Mouse (Mus musculus) midbrain, embryonic 13.5 days (tissue): ENCODE data around the gene Clasrp. TPM values are rescaled to one million over a fixed set of nuclear protein-coding genes. Genes with fewer than 3 reads are reported as not detected.

ENCODE experiments used
- ATAC-seq: fragments of 200-750 bp; cut with Nextera tagmentation; 2 replicates; pipeline ENCODE4 v1.8.0; 2017; ENCODE audit warnings: mild to moderate bottlenecking, moderate TSS enrichment, moderate library complexity
- H3K27ac ChIP-seq: fragments of 300-500 bp; sonication (generic); 2 replicates; pipeline ENCODE4 v1.5.1; 2015; ENCODE audit warnings: inconsistent platforms, mild to moderate bottlenecking, moderate library complexity
- H3K27me3 ChIP-seq: fragments of 300-500 bp; sonication (generic); 2 replicates; pipeline ENCODE4 v1.6.1; 2015; ENCODE audit warnings: mild to moderate bottlenecking, inconsistent platforms
- H3K36me3 ChIP-seq: fragments of 300-500 bp; sonication (generic); 2 replicates; pipeline ENCODE4 v1.6.1; 2015; ENCODE audit warnings: mild to moderate bottlenecking, inconsistent platforms
- H3K4me1 ChIP-seq: fragments of 300-500 bp; sonication (generic); replicated peaks from 2 replicates; pipeline ENCODE4 v1.6.1; 2015; ENCODE audit warnings: inconsistent platforms
- H3K4me2 ChIP-seq: fragments of 300-500 bp; sonication (generic); replicated peaks from 2 replicates; pipeline ENCODE4 v1.6.1; 2015; ENCODE audit warnings: moderate library complexity, mild to moderate bottlenecking, inconsistent platforms
- H3K4me3 ChIP-seq: fragments of 300-500 bp; sonication (generic); replicated peaks from 2 replicates; pipeline ENCODE4 v1.5.1; 2015; ENCODE audit warnings: mild to moderate bottlenecking, inconsistent platforms
- H3K9ac ChIP-seq: fragments of 300-500 bp; sonication (generic); replicated peaks from 2 replicates; pipeline ENCODE4 v1.6.1; 2015; ENCODE audit warnings: mild to moderate bottlenecking, inconsistent platforms
- H3K9me3 ChIP-seq: fragments of 300-500 bp; sonication (generic); 2 replicates; pipeline ENCODE4 v1.6.1; 2016; ENCODE audit warnings: mild to moderate bottlenecking, inconsistent platforms
- WGBS: fragments of 180-500 bp; shearing (Covaris S2); methylation state at CpG from one replicate; pipeline ENCODE4 v1.1.7; 2015; 5-methylcytosine and 5-hydroxymethylcytosine counted together
- polyA plus RNA-seq: library from polyadenylated mRNA; unstranded; fragments of >200 nt; fragmentation: Nextera tagmentation; extraction: Ambion mirVana; gene quantifications from 2 replicates; pipeline ENCODE4 v1.2.1, GENCODE M21; 2015

Clasrp gene
- polyA plus RNA-seq, 1 experiment from 2014 or later = 65.0 TPM

- Histone ChIP-seq H3K27me3 (peaks cover 59% of the 10 kb centered on the region), H3K4me1 (peaks cover 32% of the 10 kb centered on the region), H3K9me3 (no peaks in the 10 kb centered on the region), H3K27ac (no peak overlapping the region), H3K4me3 (no peak overlapping the region), H3K36me3 (peaks cover 12% of the 10 kb centered on the region), H3K9ac (no peak overlapping the region), H3K4me2 (no peak overlapping the region)
- 72% methylated on average over 3 of the region's 3 CpGs for WGBS
- no peak for ATAC-seq
Measured at GRCm38 (mm10) chr7:19575559-19575958, 28.7 kb downstream of the Clasrp start.

GRCm38 (mm10) chr7:19573776-19574140 lies 30.5 kb downstream of the Clasrp start:
- Histone ChIP-seq H3K27me3 (peaks cover 43% of the 10 kb centered on the region), H3K9me3 (no peaks in the 10 kb centered on the region), H3K27ac (peak overlapping the region; percentile 74; the same call in 1 of the 2 replicates), H3K4me3 (peak overlapping the region; percentile 77), H3K9ac (peak overlapping the region; percentile 84), H3K4me2 (peak overlapping the region; percentile 83), H3K4me1 (peaks cover 32% of the 10 kb centered on the region), H3K36me3 (peaks cover 15% of the 10 kb centered on the region)
- WGBS = 29% methylated on average over 16 of the region's 16 CpGs
- peak; percentile 7; the same call in 1 of the 2 replicates for ATAC-seq

DNA sequence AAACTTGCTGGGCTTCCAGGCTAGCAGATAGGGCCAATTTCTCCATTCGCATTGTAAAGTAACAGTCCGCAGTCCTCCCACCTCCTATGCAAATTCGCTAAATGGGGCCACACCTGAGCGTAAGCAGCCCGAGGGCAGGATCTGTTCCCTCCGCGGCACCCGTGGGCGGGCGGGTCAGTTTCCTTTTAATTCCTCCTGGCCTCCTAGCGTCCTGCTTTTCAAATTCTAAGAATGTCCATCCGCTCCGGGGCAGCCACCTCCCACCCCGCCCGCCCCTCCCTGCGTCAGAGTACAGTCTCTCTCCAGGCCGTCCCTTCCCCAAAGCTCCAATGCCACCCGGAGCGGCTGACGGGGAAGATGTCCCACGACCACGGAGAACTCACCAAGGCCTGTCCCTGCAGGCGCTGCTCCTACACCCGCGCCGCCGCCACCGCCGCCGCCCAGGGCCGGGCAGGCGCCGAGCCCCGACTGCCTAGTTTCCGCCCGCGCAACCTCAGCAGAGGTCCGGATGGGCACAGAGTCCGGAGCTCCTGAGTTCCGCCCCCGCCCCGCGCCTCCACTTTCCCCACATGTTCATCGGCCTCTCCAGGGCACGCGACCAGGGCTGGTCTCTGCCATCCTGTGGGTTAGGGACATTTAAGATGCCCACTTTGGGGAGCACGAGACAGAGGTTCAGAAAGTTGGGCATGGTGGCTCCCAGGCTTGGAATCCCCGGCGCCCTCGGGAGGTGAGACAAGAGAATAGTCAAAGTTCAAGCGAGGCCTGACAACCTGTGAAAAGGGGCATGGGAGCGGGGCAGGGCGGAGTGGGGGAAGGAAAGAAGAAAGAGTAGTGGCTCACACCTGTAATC lies 31.1 kb downstream of the Clasrp start:
- peak overlapping the region; percentile 83 for H3K4me2 ChIP-seq
- WGBS = under 1% methylated on average over 53 of the region's 53 CpGs
- peak; percentile 88 for ATAC-seq
- H3K9ac ChIP-seq = peak overlapping the region; percentile 84
- H3K4me1 ChIP-seq = peaks cover 32% of the 10 kb centered on the region
- peaks cover 37% of the 10 kb centered on the region for H3K27me3 ChIP-seq
- peaks cover 21% of the 10 kb centered on the region for H3K36me3 ChIP-seq
- peak overlapping the region; percentile 77 for H3K4me3 ChIP-seq
- peak overlapping the region; percentile 74 for H3K27ac ChIP-seq
- no peaks in the 10 kb centered on the region for H3K9me3 ChIP-seq

DNA sequence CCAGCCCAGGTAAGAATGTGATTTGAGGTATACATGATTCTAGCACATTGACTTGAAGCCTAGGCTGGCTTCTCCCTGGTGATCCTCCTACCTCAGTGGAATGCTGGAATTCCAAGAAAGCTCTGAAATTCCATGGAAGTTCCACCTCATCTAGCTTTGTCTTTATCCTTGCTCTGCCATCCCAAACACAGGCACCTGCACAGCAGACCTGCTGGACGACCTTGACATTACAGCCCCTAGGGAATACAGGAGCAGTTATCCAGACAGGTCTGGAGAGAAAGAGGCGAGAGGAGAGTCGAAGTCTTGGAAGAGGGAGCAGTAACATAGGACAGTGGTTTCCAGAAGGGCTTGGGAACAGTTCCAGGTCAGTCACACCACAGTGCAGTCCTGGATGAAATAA lies 34.6 kb downstream of the Clasrp start:
- ATAC-seq = no peak
- H3K9ac ChIP-seq = no peak overlapping the region
- 88% methylated on average over 3 of the region's 3 CpGs for WGBS
- H3K27me3 ChIP-seq = peaks cover 2% of the 10 kb centered on the region; the same call in 1 of the 2 replicates
- H3K27ac ChIP-seq = no peak overlapping the region
- no peak overlapping the region for H3K4me3 ChIP-seq
- no peaks in the 10 kb centered on the region for H3K9me3 ChIP-seq
- H3K36me3 ChIP-seq = peaks cover 40% of the 10 kb centered on the region
- no peak overlapping the region for H3K4me2 ChIP-seq
- H3K4me1 ChIP-seq = peaks cover 22% of the 10 kb centered on the region

DNA sequence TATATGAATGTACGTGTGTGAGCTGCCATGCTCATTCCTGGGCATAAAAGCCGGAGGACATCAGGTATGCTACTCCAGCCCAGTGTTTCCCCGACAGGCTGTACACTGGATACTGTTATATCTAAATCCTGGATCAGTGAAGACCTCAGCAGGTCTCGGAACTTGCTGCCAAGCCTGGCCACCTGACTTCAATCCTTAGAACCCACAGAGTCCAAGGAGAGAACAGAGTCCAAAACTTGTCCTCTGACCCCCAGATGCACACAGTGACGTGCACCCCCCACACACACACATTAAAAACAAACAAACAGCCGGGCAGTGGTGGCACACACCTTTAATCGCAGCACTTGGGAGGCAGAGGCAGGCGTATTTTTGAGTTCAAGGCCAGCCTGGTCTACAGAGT lies 36.9 kb downstream of the Clasrp start:
- no peak for ATAC-seq
- WGBS = 92% methylated on average over 8 of the region's 8 CpGs
- Histone ChIP-seq H3K27me3 (no peaks in the 10 kb centered on the region), H3K9me3 (no peaks in the 10 kb centered on the region), H3K9ac (no peak overlapping the region), H3K36me3 (peaks cover 46% of the 10 kb centered on the region), H3K27ac (no peak overlapping the region), H3K4me2 (no peak overlapping the region), H3K4me1 (peaks cover 17% of the 10 kb centered on the region), H3K4me3 (no peak overlapping the region)

DNA sequence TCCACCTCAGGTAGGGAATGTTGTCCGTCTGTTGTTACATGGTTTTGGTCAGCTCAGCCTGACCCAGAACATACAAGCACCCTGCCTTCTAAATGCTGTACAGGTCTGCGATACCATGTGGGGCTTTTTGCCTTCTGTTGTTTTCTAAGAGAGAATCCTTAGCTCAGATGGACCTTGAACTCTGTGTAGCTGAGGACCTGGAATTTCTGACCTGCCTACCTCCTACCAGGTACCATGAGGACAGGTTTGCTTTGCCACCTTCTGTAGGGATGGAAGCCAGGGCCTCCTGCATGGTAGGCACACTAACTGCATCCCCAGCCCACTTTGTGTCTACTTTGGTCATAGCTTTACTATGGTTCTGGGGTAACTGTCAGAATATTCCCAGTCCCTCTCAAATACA lies 38.5 kb downstream of the Clasrp start:
- H3K27ac ChIP-seq = no peak overlapping the region
- no peaks in the 10 kb centered on the region for H3K27me3 ChIP-seq
- H3K4me1 ChIP-seq = peaks cover 14% of the 10 kb centered on the region
- H3K36me3 ChIP-seq = peaks cover 46% of the 10 kb centered on the region
- no peaks in the 10 kb centered on the region for H3K9me3 ChIP-seq
- no peak for ATAC-seq
- no peak overlapping the region for H3K9ac ChIP-seq
- H3K4me2 ChIP-seq = no peak overlapping the region
- no peak overlapping the region for H3K4me3 ChIP-seq
- 95% methylated on average over 2 of the region's 2 CpGs for WGBS

DNA sequence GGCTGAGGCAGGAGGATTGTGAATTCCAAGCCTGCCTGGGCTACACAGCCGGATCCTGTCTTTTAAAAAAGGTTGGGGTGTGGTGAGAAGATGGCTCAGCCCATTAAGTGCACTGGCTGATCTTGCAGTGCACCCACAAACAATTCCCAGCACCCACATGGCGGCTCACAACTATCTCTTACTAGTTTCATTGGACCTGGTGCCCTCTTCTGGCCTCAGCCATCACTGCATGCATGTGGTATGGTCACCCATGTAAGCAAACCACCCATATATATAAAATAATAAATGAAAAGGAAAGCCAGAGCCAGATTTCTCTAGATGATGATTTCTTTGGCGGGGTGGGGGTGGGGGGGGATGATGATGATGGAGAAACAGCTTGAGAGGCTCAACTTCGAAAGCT lies 39.8 kb downstream of the Clasrp start:
- Histone ChIP-seq H3K9me3 (no peaks in the 10 kb centered on the region), H3K27ac (no peak overlapping the region), H3K4me3 (no peak overlapping the region), H3K4me2 (no peak overlapping the region), H3K27me3 (no peaks in the 10 kb centered on the region), H3K9ac (no peak overlapping the region), H3K4me1 (peaks cover 27% of the 10 kb centered on the region), H3K36me3 (peaks cover 38% of the 10 kb centered on the region)
- no peak for ATAC-seq
- WGBS = 89% methylated on average over 4 of the region's 4 CpGs

- Histone ChIP-seq H3K4me2 (peak overlapping the region; percentile 99), H3K9ac (no peak overlapping the region; the same call in 1 of the 2 replicates), H3K27me3 (no peaks in the 10 kb centered on the region), H3K4me1 (peaks cover 33% of the 10 kb centered on the region), H3K27ac (no peak overlapping the region), H3K36me3 (peaks cover 32% of the 10 kb centered on the region), H3K9me3 (no peaks in the 10 kb centered on the region), H3K4me3 (no peak overlapping the region)
- ATAC-seq = no peak
- WGBS = 85% methylated on average over 3 of the region's 3 CpGs
Measured at GRCm38 (mm10) chr7:19563884-19564283, 40.4 kb downstream of the Clasrp start.

DNA sequence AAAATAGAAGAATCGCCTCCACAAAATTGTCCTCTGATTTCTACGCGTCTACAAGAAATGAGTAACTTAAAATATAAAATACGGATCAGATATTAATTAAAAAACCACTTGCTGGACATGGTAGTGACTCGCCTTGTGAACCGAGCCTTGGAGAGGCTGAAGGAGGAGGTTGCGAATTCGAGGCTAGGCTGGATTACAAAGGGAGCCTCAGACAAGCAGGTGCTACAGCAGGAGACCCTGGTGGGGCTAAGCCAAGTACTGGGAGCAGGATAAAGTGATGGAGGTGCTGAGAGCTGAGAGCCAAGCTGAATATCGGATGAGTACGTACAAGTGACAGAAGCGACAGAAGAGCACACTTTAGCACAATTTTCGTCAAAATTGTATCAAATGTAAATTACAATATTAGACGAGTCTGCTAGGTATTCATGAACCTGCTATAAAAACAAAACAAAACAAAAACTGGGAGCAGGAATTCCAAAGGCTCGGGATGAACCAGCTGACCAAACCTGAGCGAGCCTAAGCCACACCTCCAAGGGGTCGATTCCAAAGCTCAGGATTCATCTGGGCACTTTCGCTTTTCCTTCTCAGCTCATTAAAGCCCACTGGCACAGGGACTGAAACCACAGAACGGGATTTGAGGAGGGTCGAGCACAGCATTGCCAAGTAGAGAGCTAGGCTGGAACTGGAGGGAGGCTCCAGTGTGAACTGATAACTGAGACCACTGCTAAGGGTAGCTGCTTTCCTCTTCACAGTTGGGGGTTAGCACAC lies 41.5 kb downstream of the Clasrp start, which contains the start of gene Ppp1r37:
Gene Ppp1r37 (minus strand): TSS at position 434 of the 768 bp plus-strand sequence.
- no peaks in the 10 kb centered on the region for H3K27me3 ChIP-seq
- H3K4me2 ChIP-seq = peak within 1 kb of the TSS; percentile 99
- peak; percentile 57 for ATAC-seq
- peak within 1 kb of the TSS; percentile 94 for H3K27ac ChIP-seq
- H3K36me3 ChIP-seq = peaks cover 30% of the 10 kb centered on the region
- WGBS = 2% methylated on average over 19 of the region's 19 CpGs
- H3K4me3 ChIP-seq = peak within 1 kb of the TSS; percentile 91
- H3K9me3 ChIP-seq = no peaks in the 10 kb centered on the region
- H3K9ac ChIP-seq = peak within 1 kb of the TSS; percentile 97
- H3K4me1 ChIP-seq = peaks cover 44% of the 10 kb centered on the region

DNA sequence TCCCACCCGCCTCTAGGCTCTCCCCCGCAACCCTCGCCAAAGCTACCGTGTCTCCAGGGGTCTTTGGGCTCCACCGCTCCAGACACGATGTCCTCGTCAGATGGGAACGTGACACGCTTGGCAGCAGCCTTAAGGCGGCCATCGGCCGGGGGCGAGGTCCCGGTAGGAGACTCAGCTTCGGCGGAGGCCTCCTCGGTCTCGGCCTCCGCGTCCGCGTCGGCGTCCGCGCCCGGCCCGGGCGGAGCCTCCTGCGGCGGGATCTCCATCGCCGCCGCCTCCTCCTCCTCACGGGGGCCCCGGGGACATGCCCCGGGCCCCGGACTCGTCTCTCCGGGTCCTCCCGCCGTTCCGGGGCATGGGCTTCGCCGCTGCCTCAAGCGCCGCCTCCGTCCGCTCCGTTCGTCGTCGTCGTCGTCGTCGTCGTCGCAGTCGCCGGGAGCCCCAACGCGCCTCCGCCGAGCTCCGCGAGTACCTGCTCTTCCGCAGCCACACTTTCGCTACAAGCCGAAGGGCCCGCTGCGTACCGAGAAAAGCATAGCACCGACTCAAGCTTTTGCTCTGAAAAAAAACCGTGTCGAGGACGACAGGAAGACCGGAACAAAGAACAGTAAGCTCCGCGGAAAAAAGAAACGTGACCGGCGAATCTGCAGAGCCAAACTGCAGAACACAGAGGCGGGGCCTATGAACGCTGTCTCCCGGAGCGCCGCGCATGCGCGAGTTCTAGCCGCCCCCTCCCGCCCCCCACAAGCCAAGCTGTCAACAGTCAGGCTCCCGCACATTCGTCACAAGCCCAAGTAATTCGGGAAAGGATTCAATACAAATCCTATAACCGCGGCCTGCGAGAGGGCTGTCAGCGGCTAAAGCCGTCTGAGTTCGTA lies 42.3 kb downstream of the Clasrp start:
- Histone ChIP-seq H3K9ac (peak overlapping the region; percentile 97), H3K4me1 (peaks cover 52% of the 10 kb centered on the region), H3K36me3 (peaks cover 37% of the 10 kb centered on the region), H3K4me3 (peak overlapping the region; percentile 91), H3K27ac (peak overlapping the region; percentile 94), H3K4me2 (peak overlapping the region; percentile 99), H3K9me3 (no peaks in the 10 kb centered on the region), H3K27me3 (no peaks in the 10 kb centered on the region)
- WGBS = under 1% methylated on average over 102 of the region's 102 CpGs
- ATAC-seq = peak; percentile 81

DNA sequence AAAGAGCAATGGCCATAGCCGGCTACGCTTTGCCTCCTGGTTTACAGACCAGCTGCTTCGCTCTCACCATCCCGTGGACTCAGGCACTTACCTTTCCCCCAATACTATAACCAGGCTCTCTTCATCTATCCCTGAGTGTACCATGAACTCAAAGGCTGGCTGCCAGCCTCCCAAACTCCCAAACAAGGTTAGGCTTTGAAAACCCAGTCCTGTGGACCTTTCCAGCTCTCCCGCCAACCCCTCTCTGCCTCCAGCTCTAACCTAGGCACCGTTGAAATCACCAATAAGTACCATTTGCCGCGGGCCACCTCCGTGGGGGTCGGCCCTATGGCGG lies 42.9 kb downstream of the Clasrp start:
- H3K4me1 ChIP-seq = peaks cover 56% of the 10 kb centered on the region
- H3K9me3 ChIP-seq = no peaks in the 10 kb centered on the region
- peak overlapping the region; percentile 99 for H3K4me2 ChIP-seq
- H3K9ac ChIP-seq = peak overlapping the region; percentile 97
- H3K27me3 ChIP-seq = no peaks in the 10 kb centered on the region
- no peak for ATAC-seq
- WGBS = 2% methylated on average over 11 of the region's 11 CpGs
- H3K4me3 ChIP-seq = peak overlapping the region; percentile 91
- H3K36me3 ChIP-seq = peaks cover 33% of the 10 kb centered on the region
- peak overlapping the region; percentile 94 for H3K27ac ChIP-seq
